Mouse (Mus musculus) cerebellum, postnatal 36 days (tissue): ENCODE results near the gene Spaca4.

Source experiments
- DNase-seq, 2 experiments: peaks; one replicate each; pipeline ENCODE4 v3.0.0; 2021 to 2022; ENCODE audit warnings: mixed read lengths in 2 of 2

The Spaca4 gene

GRCm38 (mm10) chr7:45726419-45726818 is 806 bp upstream of the Spaca4 start:
- DNase-seq = no peak

DNA sequence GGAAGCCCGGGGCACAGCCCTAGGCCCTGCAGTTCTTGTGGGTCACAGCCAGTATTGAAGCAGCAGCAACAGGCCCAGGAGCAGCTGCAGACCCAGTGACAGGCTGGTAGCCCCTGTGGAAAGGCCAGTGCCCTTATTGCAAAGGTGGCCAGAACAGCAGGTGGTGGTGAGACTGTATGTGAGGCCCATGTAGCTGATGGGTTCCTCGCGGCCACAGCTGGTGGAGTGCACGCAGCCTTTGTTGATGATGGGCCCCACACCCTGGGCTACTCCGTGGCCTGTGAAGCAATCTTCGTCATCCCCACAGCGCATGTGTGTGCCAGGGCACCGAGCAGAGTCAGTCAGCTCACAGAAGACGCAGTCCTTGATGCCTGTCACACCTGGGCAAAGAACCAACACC is 462 bp downstream of the Spaca4 start:
- DNase-seq = no peak

DNA sequence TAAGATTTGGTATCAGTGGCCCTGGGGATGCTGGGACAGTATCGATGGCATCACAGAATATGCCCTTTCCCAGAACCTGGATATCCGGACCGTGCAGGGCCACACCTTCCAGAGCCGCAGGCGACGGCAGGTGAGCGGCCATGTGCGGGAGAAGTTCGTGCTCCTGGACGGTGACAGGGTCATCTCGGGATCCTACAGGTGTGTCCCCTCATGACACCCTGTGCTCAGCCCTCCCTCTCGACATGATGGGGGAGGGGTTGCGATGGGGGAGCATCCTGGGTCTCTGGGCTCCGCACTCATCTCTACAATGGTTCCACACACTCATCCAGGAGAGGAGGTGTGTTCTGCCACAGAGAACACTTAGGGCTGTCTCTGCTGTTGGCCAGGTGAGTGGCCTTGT is 1.8 kb downstream of the Spaca4 start:
- DNase-seq = no peak

- DNase-seq = no peak
Observed at GRCm38 (mm10) chr7:45723301-45723700, 2.3 kb downstream of the Spaca4 start.

GRCm38 (mm10) chr7:45722348-45722713 is 3.3 kb downstream of the Spaca4 start:
- peak; percentile 42 to 55 for DNase-seq

GRCm38 (mm10) chr7:45721642-45722347 is 3.8 kb downstream of the Spaca4 start:
- DNase-seq = peak in 1 of 2 experiments; percentile 28

GRCm38 (mm10) chr7:45721234-45721571 is 4.4 kb downstream of the Spaca4 start:
- no peak for DNase-seq

DNA sequence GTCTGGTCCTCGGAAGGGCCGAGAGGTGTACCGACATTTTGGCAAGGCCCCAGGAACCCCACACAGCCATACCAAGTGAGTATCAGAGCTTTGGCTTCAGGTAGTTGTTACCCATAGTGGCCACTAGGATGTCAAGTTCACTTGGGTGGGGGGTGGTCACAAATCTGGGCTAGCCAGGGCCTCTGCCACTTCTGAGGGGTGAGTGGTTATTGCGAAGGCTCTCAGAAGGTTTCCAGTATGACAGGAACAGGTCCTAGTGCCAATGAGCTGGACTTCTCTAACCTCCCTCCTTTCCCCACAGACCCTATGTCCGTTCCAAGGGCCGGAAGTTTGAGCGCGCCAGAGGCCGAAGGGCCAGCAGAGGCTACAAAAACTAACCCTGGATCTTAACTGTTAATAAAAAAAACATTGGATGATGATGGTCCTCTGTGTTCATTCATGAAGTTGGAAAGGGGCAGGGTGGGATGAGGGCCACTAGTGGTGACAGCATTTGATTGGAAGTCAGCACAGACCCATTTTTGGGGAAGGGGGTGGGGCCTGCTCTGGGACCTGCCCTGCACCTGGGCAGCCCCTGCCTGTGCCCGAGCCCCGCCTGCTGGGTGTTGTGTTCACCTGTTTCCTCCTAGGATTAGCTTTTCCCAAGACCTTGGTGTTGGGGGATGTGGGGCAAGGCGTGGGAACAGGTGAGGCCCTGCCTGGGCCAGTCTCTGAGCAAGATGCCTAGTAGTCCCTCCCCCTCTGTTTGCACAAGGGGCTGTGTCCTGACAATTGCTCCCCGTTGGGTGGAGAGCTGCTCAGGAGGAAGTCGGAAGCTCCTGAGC is 5.0 kb downstream of the Spaca4 start, which contains the start of gene Fam83e:
Fam83e (plus strand) TSS at position 800 of the 821 bp plus-strand sequence.
- DNase-seq = no peak

- DNase-seq = no peak
Observed at GRCm38 (mm10) chr7:45719738-45720412, 5.7 kb downstream of the Spaca4 start.

DNA sequence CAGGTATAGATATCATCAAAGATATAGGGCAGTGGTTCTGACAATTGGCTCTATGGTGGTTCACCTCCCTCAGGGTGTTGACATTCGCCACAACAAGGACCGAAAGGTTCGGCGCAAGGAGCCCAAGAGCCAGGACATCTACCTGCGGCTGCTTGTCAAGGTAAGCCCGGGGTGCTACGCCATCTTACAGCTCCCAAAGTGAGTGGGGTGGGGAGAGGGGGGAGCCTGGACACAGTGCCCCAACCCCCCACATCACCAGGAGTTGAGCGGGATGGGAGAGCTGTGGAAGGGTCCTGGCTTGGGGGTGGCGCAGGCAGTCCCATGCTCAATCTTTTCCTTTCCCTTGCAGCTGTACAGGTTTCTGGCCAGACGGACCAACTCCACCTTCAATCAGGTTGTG is 6.4 kb downstream of the Spaca4 start:
- no peak for DNase-seq

DNA sequence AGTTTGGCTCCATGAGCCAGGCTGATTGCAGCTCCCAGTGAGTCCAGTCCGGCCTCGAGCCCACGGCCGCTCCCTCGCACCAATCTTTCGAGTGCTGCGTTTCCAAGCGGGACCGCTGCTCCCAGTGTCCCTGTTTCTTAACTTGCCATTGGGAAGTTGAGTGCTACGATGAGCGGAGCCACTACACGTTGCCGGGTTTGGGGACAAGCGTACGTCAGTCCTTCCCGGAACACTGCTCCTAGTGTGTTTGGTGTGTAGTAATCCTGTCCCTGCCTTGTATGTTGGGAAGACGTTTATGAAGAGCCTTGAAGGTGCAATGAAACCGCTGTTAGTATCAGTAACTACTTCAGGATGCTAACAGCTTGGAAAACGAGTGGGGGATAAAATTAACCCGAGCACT is 7.3 kb downstream of the Spaca4 start:
- DNase-seq = no peak

DNA sequence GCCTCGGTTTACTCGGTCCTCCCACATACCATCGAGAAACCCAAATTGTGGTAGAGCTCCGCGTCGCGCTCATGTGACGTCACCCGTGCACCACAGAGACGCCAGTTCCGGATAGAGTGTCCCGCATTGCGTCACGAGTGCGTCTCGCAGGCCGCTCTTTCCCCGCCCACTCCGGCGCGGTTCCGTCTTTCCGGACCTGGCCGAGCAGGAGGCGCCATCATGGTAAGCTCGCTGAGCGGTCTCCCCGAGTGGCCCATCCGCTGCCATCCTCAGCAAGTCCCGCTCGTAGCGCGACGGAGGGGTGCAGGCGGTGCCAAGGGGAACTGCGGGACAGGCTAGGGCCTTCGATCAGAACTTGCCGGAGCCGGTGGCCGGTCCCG is 7.7 kb downstream of the Spaca4 start, which contains the start of gene Sphk2:
Sphk2 (minus strand) TSS at position 85 of the 380 bp plus-strand sequence.
- DNase-seq = peak; percentile 98 to 99

DNA sequence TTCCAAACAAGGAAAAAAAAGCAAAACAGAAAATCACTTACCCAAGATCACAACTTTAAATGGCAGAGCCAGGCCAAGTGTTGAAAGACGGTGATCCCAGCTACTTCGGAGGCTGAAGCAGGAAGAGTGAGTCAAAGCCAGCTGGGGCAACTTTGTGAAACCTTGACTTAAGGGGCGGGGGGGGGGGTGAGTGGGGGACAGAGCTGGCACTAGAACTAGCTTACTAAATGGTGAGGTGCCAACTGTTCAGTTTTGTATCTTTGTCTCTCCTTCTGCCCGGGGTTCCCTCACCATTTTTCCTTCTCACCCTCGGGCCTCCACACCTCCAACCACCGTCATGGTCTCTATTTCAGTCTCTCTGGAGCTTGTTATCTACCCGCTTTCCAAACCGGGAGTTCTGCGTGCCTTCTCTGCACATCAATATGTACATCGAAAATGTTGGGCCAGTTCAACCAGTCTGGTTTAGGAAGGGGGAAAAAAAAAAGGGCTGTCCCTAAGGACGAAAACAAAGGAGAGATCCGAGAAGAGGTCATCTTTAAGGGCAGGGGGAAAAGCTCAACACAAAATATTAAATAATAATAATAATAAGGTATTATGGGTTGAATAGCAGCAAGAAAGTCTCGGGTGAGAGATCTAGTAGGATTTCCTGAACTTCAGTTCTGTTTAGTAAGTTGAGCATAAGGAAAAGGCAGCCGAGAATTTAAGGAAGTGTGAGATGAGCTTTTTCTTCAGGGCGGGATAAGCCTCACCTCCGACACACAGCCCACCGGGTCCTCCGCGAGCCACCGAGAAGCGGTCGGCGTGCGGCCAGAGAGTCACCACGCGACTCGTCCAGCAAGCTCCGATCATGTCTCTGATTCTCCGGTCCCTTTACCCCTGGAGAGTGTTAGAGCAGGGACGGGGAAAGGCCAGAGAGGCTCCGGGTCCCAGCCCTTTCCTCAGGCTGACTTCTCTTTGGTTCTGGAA is 8.4 kb downstream of the Spaca4 start:
- DNase-seq = no peak

- DNase-seq = no peak
Observed at GRCm38 (mm10) chr7:45716460-45716857, 9.2 kb downstream of the Spaca4 start.

- DNase-seq = no peak
Observed at GRCm38 (mm10) chr7:45715741-45716459, 9.7 kb downstream of the Spaca4 start.

DNA sequence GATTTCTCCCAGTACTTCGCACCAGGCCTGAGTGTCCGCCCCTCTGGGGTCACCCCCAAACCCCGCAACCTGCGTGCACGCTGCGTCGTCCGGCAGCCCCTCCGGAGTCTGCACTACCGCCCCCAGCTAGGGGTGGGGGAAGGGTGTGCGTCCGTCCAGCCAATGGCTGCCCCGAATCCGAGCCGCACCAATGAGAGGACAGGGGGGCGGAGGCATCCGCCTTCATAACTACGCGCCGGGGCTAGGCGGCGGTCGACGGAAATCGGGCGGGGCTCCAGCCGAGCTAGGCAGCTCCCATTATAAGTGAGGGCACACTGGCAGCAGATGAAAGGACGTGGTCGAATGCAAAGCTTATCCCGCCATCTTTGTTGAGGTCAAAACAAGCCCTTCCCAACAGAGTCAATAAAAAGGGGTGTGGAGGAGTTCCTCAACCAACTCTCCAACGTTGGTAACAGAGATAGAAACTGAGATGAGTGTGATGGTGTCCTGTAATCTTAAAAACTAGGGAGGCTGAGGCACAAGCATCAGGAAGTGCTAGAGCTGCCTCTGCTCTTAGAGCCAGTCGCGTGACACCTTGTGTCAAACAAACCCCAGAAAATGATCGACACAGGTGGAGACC is 10.4 kb downstream of the Spaca4 start, which contains the start of gene Rpl18:
Rpl18 (plus strand) TSS at position 368 of the 619 bp plus-strand sequence.
- DNase-seq = peak; percentile 96 to 99

DNA sequence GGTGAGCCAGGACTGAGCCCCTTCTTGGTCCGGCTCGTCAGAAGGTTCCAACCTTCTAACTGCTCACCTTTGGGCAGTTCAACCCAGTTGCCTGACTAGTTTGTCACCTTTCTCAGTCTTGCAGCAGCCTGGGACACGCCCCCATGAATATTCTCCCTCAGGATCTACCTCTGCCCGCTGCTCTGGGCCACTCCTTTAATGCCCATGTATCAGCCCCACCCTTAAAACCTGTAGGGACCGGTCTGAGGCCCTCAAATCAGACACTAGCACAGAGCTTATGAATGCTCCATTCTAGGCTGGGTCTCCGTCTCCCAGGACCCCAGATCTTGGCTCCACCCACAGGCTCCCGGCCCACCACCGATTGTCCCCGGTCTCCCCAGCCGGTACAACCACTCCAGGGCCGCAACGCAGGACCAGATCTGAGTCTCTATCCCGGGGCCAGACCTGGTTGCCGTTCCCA is 11.0 kb downstream of the Spaca4 start:
- no peak for DNase-seq

DNA sequence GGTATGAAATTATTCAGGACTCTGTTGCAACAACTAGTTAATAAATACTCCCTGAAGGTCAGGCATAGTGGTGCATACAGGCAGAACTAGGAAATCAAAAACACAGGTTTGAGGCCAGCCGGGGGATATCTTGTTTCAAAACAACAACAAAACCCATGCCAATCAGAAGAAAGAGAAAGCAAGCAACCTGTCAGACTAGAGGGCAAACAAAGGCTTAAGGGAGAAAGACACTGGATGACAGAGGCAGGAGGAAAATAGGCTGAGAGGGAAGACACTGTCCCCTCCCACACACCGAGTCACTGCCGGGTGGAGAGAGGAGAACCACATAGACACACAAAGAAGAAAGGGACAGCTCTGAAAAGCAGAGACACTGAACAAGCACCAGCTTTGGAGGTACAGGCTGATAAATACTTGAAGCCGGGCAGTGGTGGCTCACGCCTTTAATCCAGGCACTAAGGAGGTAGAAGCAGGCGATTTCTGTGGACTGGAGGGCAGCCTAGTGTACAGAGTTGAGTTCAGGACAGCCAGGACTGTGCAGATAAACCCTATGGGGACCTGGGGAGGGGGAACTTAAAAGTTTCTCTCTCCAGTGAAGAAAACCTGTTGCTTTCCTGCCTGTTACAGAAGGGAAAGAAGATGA is 11.6 kb downstream of the Spaca4 start:
- no peak for DNase-seq

GRCm38 (mm10) chr7:45713396-45713795 is 12.2 kb downstream of the Spaca4 start:
- DNase-seq = peak in 1 of 2 experiments; percentile 24

DNA sequence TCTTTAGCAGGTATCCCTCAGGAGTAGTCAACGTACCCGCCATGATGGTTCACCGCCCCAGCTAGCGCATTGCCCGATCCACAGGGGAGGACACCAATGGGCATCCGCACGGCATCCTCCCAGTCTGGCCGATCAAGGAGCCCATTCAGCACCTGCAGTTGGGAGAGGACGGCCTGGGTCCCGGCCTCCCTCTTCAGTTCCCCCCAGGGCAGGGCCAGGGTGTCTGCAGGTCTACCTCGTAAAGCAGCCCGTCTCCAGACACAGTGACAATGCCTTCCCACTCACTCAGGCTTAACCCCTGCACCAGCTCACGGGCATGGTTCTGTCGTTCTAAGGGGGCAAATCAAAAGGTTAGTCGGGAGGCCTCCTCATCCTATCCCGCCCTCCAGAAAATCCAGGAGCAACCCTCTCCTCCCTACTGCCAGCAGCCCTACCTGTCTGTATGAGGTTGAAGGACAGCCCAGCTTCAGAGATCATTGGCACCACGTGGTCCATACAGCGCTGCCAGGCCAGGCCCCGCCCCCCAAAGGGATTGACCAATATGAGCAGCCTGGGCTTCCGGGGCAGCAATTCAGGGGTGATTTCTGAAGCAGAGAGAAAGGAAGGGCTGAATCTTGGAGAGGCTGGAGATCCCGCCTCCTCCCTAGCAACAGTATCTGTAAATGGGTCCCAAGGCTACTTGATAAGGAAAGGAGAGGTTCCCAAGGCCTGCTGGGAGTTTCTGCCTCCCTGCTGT is 13.4 kb downstream of the Spaca4 start:
- DNase-seq = peak; percentile 22 to 44
